Comparison of ENCODE assay signal across 2 mouse cellular contexts in genomic region chr11:102853760-102854159, GRCm38 (mm10).
TF ChIP-seq lines count a peak whose summit lies in the region.

No protein-coding gene starts in this region.

TF ChIP-seq in CH12.LX, 34 proteins besides CTCF, POLR2A, EP300 and RAD21:
- TF ChIP-seq ETS1 (conservative IDR thresholded peaks at IDR 0.05; ENCODE audit: low read depth, low read length) (no peak), SMC3 (IDR thresholded peaks at IDR 0.05; ENCODE audit: low read depth, low read length) (peak; percentile 26; the same call in 1 of the 2 replicates), SIN3A (IDR thresholded peaks at IDR 0.05; ENCODE audit: low read length) (no peak), CHD1 (IDR thresholded peaks at IDR 0.05; ENCODE audit: low read depth, low read length) (no peak), ZMIZ1 (IDR thresholded peaks at IDR 0.05; ENCODE audit: low read depth, low read length) (no peak), JUN (IDR thresholded peaks at IDR 0.05; ENCODE audit: insufficient read depth, low read depth, low read length) (no peak)

TF ChIP-seq in MEL, 35 proteins besides CTCF, POLR2A, EP300 and RAD21:
- no peak for TF ChIP-seq MAX (IDR thresholded peaks at IDR 0.05; ENCODE audit: low read length)
- TF ChIP-seq POLR2AphosphoS5 (IDR thresholded peaks at IDR 0.05; ENCODE audit: borderline replicate concordance, low read depth, low read length) = no peak
- no peak for TF ChIP-seq KAT2A (conservative IDR thresholded peaks at IDR 0.05; ENCODE audit: low read depth, low read length)
- no peak for TF ChIP-seq CHD2 (IDR thresholded peaks at IDR 0.05; ENCODE audit: low read length)
- no peak for TF ChIP-seq RCOR1 (IDR thresholded peaks at IDR 0.05; ENCODE audit: low read depth, low read length)
- no peak for TF ChIP-seq SIN3A (IDR thresholded peaks at IDR 0.05; ENCODE audit: low read length)
- TF ChIP-seq ZKSCAN1 (IDR thresholded peaks at IDR 0.05; ENCODE audit: low read depth, low read length) = no peak
- no peak for TF ChIP-seq E2F4 (IDR thresholded peaks at IDR 0.05; ENCODE audit: borderline replicate concordance, low read depth, low read length)
- TF ChIP-seq NRF1 (IDR thresholded peaks at IDR 0.05; ENCODE audit: insufficient read depth, low read depth, low read length, poor library complexity, severe bottlenecking) = no peak
- TF ChIP-seq UBTF (IDR thresholded peaks at IDR 0.05; ENCODE audit: borderline replicate concordance, insufficient read depth, low read depth, low read length) = no peak
- no peak for TF ChIP-seq HCFC1 (IDR thresholded peaks at IDR 0.05; ENCODE audit: low read depth, low read length)
- no peak for TF ChIP-seq ETS1 (IDR thresholded peaks at IDR 0.05; ENCODE audit: low read depth, low read length)
- no peak for TF ChIP-seq GABPA (IDR thresholded peaks at IDR 0.05; ENCODE audit: low read depth, low read length)
- TF ChIP-seq GATA1 (IDR thresholded peaks at IDR 0.05; ENCODE audit: low read depth, low read length) = no peak
- TF ChIP-seq MAZ (IDR thresholded peaks at IDR 0.05; ENCODE audit: low read depth, low read length) = no peak
- TF ChIP-seq ZMIZ1 (IDR thresholded peaks at IDR 0.05; ENCODE audit: low read depth, low read length) = no peak
- no peak for TF ChIP-seq MYB (IDR thresholded peaks at IDR 0.05; ENCODE audit: low read depth, low read length)
